Mouse (Mus musculus) lung, postnatal 4 days (tissue): Measurements from ENCODE around the gene Hdgfl3.
"Not testable (repeated sequence)": the region's sequence is repeated elsewhere in the genome, so short reads cannot be mapped to it uniquely, and the experiment has no call there.

Source experiments
- DNase-seq, 2 experiments: peaks; one replicate each; pipeline ENCODE4 v3.0.0; 2021

The Hdgfl3 gene

GRCm38 (mm10) chr7:81851706-81852105 is 82.6 kb downstream of the Hdgfl3 start:
- no peak for DNase-seq

- no peak for DNase-seq
Measured at GRCm38 (mm10) chr7:81850171-81850570, 84.1 kb downstream of the Hdgfl3 start.

GRCm38 (mm10) chr7:81849633-81850032 is 84.6 kb downstream of the Hdgfl3 start:
- DNase-seq: no peak

GRCm38 (mm10) chr7:81849214-81849613 is 85.1 kb downstream of the Hdgfl3 start:
- DNase-seq: no peak

- DNase-seq: no peak
Measured at GRCm38 (mm10) chr7:81847777-81848176, 86.5 kb downstream of the Hdgfl3 start.

- DNase-seq: no peak
Measured at GRCm38 (mm10) chr7:81847010-81847409, 87.3 kb downstream of the Hdgfl3 start.

- DNase-seq: no peak
Measured at GRCm38 (mm10) chr7:81846008-81846407, 88.3 kb downstream of the Hdgfl3 start.

GRCm38 (mm10) chr7:81845313-81845712 is 89.0 kb downstream of the Hdgfl3 start:
- DNase-seq: no peak

- DNase-seq: no peak
Measured at GRCm38 (mm10) chr7:81844801-81845200, 89.5 kb downstream of the Hdgfl3 start.

GRCm38 (mm10) chr7:81843903-81844302 is 90.4 kb downstream of the Hdgfl3 start:
- no peak for DNase-seq

- DNase-seq: no peak
Measured at GRCm38 (mm10) chr7:81842998-81843397, 91.3 kb downstream of the Hdgfl3 start.

- no peak for DNase-seq
Measured at GRCm38 (mm10) chr7:81842141-81842540, 92.1 kb downstream of the Hdgfl3 start.

GRCm38 (mm10) chr7:81841439-81841838 is 92.8 kb downstream of the Hdgfl3 start:
- no peak for DNase-seq

GRCm38 (mm10) chr7:81840661-81841181 is 93.6 kb downstream of the Hdgfl3 start:
- DNase-seq: no peak

- no peak for DNase-seq
Measured at GRCm38 (mm10) chr7:81839746-81840145, 94.5 kb downstream of the Hdgfl3 start.

- DNase-seq: not testable (repeated sequence)
Measured at GRCm38 (mm10) chr7:81837771-81838170, 96.5 kb downstream of the Hdgfl3 start.

GRCm38 (mm10) chr7:81835430-81835829 is 98.8 kb downstream of the Hdgfl3 start:
- DNase-seq: no peak

- no peak for DNase-seq
Measured at GRCm38 (mm10) chr7:81834847-81835246, 99.4 kb downstream of the Hdgfl3 start.
